Mouse (Mus musculus) cortical plate, adult 2 months (tissue): ENCODE data around the gene Rab11a.

ENCODE experiments used
- CTCF ChIP-seq: fragments of 200-500 bp; IDR thresholded peaks from 2 replicates; pipeline ENCODE4 v1.5.1; 2011; ENCODE audit warnings: mild to moderate bottlenecking, control low read depth, low read length; ENCODE audit not compliant: insufficient read depth; ENCODE audit errors: extremely low read depth
- POLR2A ChIP-seq: fragments of 200-500 bp; IDR thresholded peaks from 2 replicates; pipeline ENCODE4 v1.6.1; 2011; ENCODE audit warnings: mild to moderate bottlenecking, low read length, control low read depth; ENCODE audit not compliant: insufficient read depth; ENCODE audit errors: extremely low read depth

GRCm38 (mm10) chr9:64691176-64691575 lies 46.4 kb downstream of the Rab11a start:
- peak; percentile 86 for TF ChIP-seq CTCF
- no peak for TF ChIP-seq POLR2A
